Comparison of ENCODE assay signal across 8 mouse cellular contexts in genomic region chr8:75033511-75034243, GRCm38 (mm10). TPM values are rescaled to one million over a fixed set of nuclear protein-coding genes. Genes with fewer than 3 reads are reported as not detected.
DNase-seq lines count a peak whose midpoint lies in the region; ATAC-seq and TF ChIP-seq lines count a peak whose summit lies in the region.

Gene Tom1, plus strand, starts transcription at chr8:75033705.

- dilution Hi-C loops in CH12.LX (cut with MboI; ENCODE audit: extremely low pct_ligation_motif_present, extremely low pct_unique_long_range_greater_than_20kb, low sequenced_read_pairs): no loop called here

- no peaks in the 10 kb centered on the region for H3K79me2 ChIP-seq in CH12.LX (replicated peaks; ENCODE audit: control insufficient read depth, extremely low read depth, insufficient read depth, poor library complexity, severe bottlenecking)

- in situ Hi-C loops in CH12.LX (cut with MboI; ENCODE audit: low pct_ligation_motif_present, low pct_unique_long_range_greater_than_20kb, low sequenced_read_pairs): no loop called here

- ATAC-seq in forebrain, embryonic 11.5 days (replicated peaks; ENCODE audit: low FRiP score): peak; percentile 99
- peak; percentile 95 for ATAC-seq in heart, embryonic 16.5 days (replicated peaks; ENCODE audit: extremely low read depth, insufficient read depth, low FRiP score)
- ATAC-seq in liver, embryonic 15.5 days (ENCODE audit: insufficient read depth): peak; percentile 96
- peak; percentile 99 for ATAC-seq in neural tube, embryonic 12.5 days (ENCODE audit: low FRiP score, low read depth)

- no peaks in the 10 kb centered on the region for H3K27me3 ChIP-seq in CH12.LX (replicated peaks)
- no peaks in the 10 kb centered on the region for H3K27me3 ChIP-seq in forebrain, embryonic 11.5 days (ENCODE audit: control insufficient read depth, insufficient read depth, low read length)
- H3K27me3 ChIP-seq in heart, embryonic 16.5 days (ENCODE audit: control insufficient read depth, insufficient read depth, low read length): no peaks in the 10 kb centered on the region
- no peaks in the 10 kb centered on the region for H3K27me3 ChIP-seq in liver, embryonic 15.5 days
- no peaks in the 10 kb centered on the region for H3K27me3 ChIP-seq in neural tube, embryonic 12.5 days (replicated peaks)

- H3K4me3 ChIP-seq in CH12.LX (replicated peaks in 1 of 3; ENCODE audit: low read depth in 2 of 3, low read length in 2 of 3, poor library complexity in 1 of 3): peak within 1 kb of the TSS; percentile 72 to 73 (median 72)
- peak within 1 kb of the TSS; percentile 65 for H3K4me3 ChIP-seq in forebrain, embryonic 11.5 days (ENCODE audit: low read depth, low read length)
- H3K4me3 ChIP-seq in heart, embryonic 16.5 days (ENCODE audit: low read length): peak within 1 kb of the TSS; percentile 76
- peak within 1 kb of the TSS; percentile 77 for H3K4me3 ChIP-seq in liver, embryonic 15.5 days (replicated peaks)
- H3K4me3 ChIP-seq in neural tube, embryonic 12.5 days: peak within 1 kb of the TSS; percentile 58

- peak; percentile 44; the same call in 1 of the 2 replicates for TF ChIP-seq POLR2A in CH12.LX (IDR thresholded peaks at IDR 0.05; ENCODE audit: low read depth, low read length)

- peak within 1 kb of the TSS; percentile 46 for H3K9ac ChIP-seq in CH12.LX (ENCODE audit: insufficient read depth, low read depth)
- H3K9ac ChIP-seq in forebrain, embryonic 11.5 days (ENCODE audit: low read length): peak within 1 kb of the TSS; percentile 45
- peak within 1 kb of the TSS; percentile 81 for H3K9ac ChIP-seq in heart, embryonic 16.5 days (ENCODE audit: low read length)
- H3K9ac ChIP-seq in liver, embryonic 15.5 days: peak within 1 kb of the TSS; percentile 67
- peak within 1 kb of the TSS; percentile 42 for H3K9ac ChIP-seq in neural tube, embryonic 12.5 days

- H3K9me3 ChIP-seq in CH12.LX (replicated peaks; ENCODE audit: low read length): no peaks in the 10 kb centered on the region
- no peaks in the 10 kb centered on the region for H3K9me3 ChIP-seq in forebrain, embryonic 11.5 days (ENCODE audit: control insufficient read depth, low read length)
- no peaks in the 10 kb centered on the region for H3K9me3 ChIP-seq in heart, embryonic 16.5 days (replicated peaks; ENCODE audit: control insufficient read depth, low read length)
- H3K9me3 ChIP-seq in liver, embryonic 15.5 days (replicated peaks): no peaks in the 10 kb centered on the region
- H3K9me3 ChIP-seq in neural tube, embryonic 12.5 days: no peaks in the 10 kb centered on the region

- TF ChIP-seq EP300 in CH12.LX (IDR thresholded peaks at IDR 0.05; ENCODE audit: low read length): no peak

- peak within 1 kb of the TSS; percentile 30; the same call in 1 of the 2 replicates for H3K27ac ChIP-seq in CH12.LX (ENCODE audit: insufficient read depth, low read depth)
- peak within 1 kb of the TSS; percentile 62; the same call in 1 of the 2 replicates for H3K27ac ChIP-seq in forebrain, embryonic 11.5 days (ENCODE audit: low read depth, low read length)
- H3K27ac ChIP-seq in heart, embryonic 16.5 days (ENCODE audit: low read length): peak within 1 kb of the TSS; percentile 87
- H3K27ac ChIP-seq in liver, embryonic 15.5 days (replicated peaks): peak within 1 kb of the TSS; percentile 88
- H3K27ac ChIP-seq in neural tube, embryonic 12.5 days: no peak within 1 kb of the TSS

- H3K36me3 ChIP-seq in CH12.LX (replicated peaks in 1 of 2; ENCODE audit: control insufficient read depth in 1 of 2, insufficient read depth in 1 of 2, low read length in 1 of 2): peaks cover 22 to 47% of the 10 kb centered on the region in 2 experiments
- H3K36me3 ChIP-seq in forebrain, embryonic 11.5 days (ENCODE audit: control insufficient read depth, insufficient read depth, low read length): no peaks in the 10 kb centered on the region; the same call in 1 of the 2 replicates
- H3K36me3 ChIP-seq in heart, embryonic 16.5 days (ENCODE audit: control insufficient read depth, insufficient read depth): peaks cover 15% of the 10 kb centered on the region
- H3K36me3 ChIP-seq in liver, embryonic 15.5 days (replicated peaks): peaks cover 22% of the 10 kb centered on the region
- peaks cover 12% of the 10 kb centered on the region for H3K36me3 ChIP-seq in neural tube, embryonic 12.5 days

- peak within 1 kb of the TSS; percentile 60 for H3K4me2 ChIP-seq in CH12.LX (ENCODE audit: insufficient read depth, low read depth, poor library complexity, severe bottlenecking)
- H3K4me2 ChIP-seq in forebrain, embryonic 11.5 days (ENCODE audit: low read depth, low read length, severe bottlenecking): peak within 1 kb of the TSS; percentile 81
- peak within 1 kb of the TSS; percentile 77 for H3K4me2 ChIP-seq in heart, embryonic 16.5 days (ENCODE audit: low read depth, low read length)
- H3K4me2 ChIP-seq in liver, embryonic 15.5 days: peak within 1 kb of the TSS; percentile 96
- peak within 1 kb of the TSS; percentile 74 for H3K4me2 ChIP-seq in neural tube, embryonic 12.5 days (replicated peaks)

- no peak for TF ChIP-seq CTCF in CH12.LX (conservative IDR thresholded peaks at IDR 0.05 in 1 of 2, IDR thresholded peaks at IDR 0.05 in 1 of 2; ENCODE audit: low read depth in 2 of 2, low read length in 2 of 2)

- peak; percentile 98 for DNase-seq in CH12.LX (ENCODE audit: extremely low read depth)
- peak; percentile 98 for DNase-seq in c-Kit-positive CD71-positive TER-119-negative erythroid progenitor cells, embryonic 14.5 days (ENCODE audit: low read depth)
- DNase-seq in forebrain, embryonic 11.5 days (ENCODE audit: low spot score): peak; percentile 97
- DNase-seq in kidney, postnatal 36 days: peak; percentile 97 to 98
- peak; percentile 98 for DNase-seq in telencephalon, adult 2 months (ENCODE audit: low read depth, low spot score)

- peaks cover 5 to 47% of the 10 kb centered on the region in 2 experiments for H3K4me1 ChIP-seq in CH12.LX (ENCODE audit: control insufficient read depth in 1 of 2, insufficient read depth in 2 of 2)
- no peaks in the 10 kb centered on the region; the same call in 1 of the 2 replicates for H3K4me1 ChIP-seq in forebrain, embryonic 11.5 days (replicated peaks; ENCODE audit: control insufficient read depth, insufficient read depth, low read length)
- peaks cover 24% of the 10 kb centered on the region for H3K4me1 ChIP-seq in heart, embryonic 16.5 days (ENCODE audit: control insufficient read depth, insufficient read depth, low read length)
- H3K4me1 ChIP-seq in liver, embryonic 15.5 days (replicated peaks): peaks cover 28% of the 10 kb centered on the region
- peaks cover 4% of the 10 kb centered on the region; the same call in 1 of the 2 replicates for H3K4me1 ChIP-seq in neural tube, embryonic 12.5 days

- under 1% methylated on average over 60 of the region's 62 CpGs for WGBS in forebrain, embryonic 11.5 days
- under 1% methylated on average over 61 of the region's 62 CpGs for WGBS in heart, embryonic 16.5 days
- under 1% methylated on average over 62 of the region's 62 CpGs for WGBS in liver, embryonic 15.5 days (ENCODE audit: insufficient replicate concordance)
- WGBS in neural tube, embryonic 12.5 days: under 1% methylated on average over 62 of the region's 62 CpGs

- no peak for TF ChIP-seq RAD21 in CH12.LX (IDR thresholded peaks at IDR 0.05; ENCODE audit: low read depth, low read length)

TF ChIP-seq in CH12.LX, 34 proteins besides CTCF, POLR2A, EP300 and RAD21 (continues in another document):
- TF ChIP-seq UBTF (IDR thresholded peaks at IDR 0.05; ENCODE audit: low read depth, low read length) (no peak), JUN (IDR thresholded peaks at IDR 0.05; ENCODE audit: insufficient read depth, low read depth, low read length) (no peak), MXI1 (IDR thresholded peaks at IDR 0.05; ENCODE audit: low read depth, low read length) (peak; percentile 80), SIN3A (IDR thresholded peaks at IDR 0.05; ENCODE audit: low read length) (peak; percentile 95), ELF1 (IDR thresholded peaks at IDR 0.05; ENCODE audit: low read depth, low read length) (peak; percentile 48; the same call in 1 of the 2 replicates), ZMIZ1 (IDR thresholded peaks at IDR 0.05; ENCODE audit: low read depth, low read length) (no peak), MAFK (IDR thresholded peaks at IDR 0.05; ENCODE audit: insufficient replicate concordance, low read length) (no peak), PAX5 (IDR thresholded peaks at IDR 0.05; ENCODE audit: low read length) (no peak), ZC3H11A (IDR thresholded peaks at IDR 0.05; ENCODE audit: low read depth, low read length) (no peak), USF2 (conservative IDR thresholded peaks at IDR 0.05; ENCODE audit: low read depth, low read length) (peak; percentile 76), POLR2AphosphoS2 (IDR thresholded peaks at IDR 0.05; ENCODE audit: low read depth, low read length) (no peak), CHD1 (IDR thresholded peaks at IDR 0.05; ENCODE audit: low read depth, low read length) (no peak), MAZ (IDR thresholded peaks at IDR 0.05; ENCODE audit: low read depth, low read length) (no peak), NELFE (IDR thresholded peaks at IDR 0.05; ENCODE audit: low read depth, low read length) (no peak), CHD2 (IDR thresholded peaks at IDR 0.05; ENCODE audit: low read length) (peak; percentile 99), BHLHE40 (IDR thresholded peaks at IDR 0.05; ENCODE audit: low read depth, low read length) (peak; percentile 84), TCF12 (IDR thresholded peaks at IDR 0.05; ENCODE audit: low read depth, low read length) (0 out of 2 replicates have a peak, but pooled peaks have one; percentile 27), MYC (IDR thresholded peaks at IDR 0.05; ENCODE audit: low read depth, low read length) (no peak), JUND (conservative IDR thresholded peaks at IDR 0.05; ENCODE audit: low read depth, low read length) (no peak), ZKSCAN1 (IDR thresholded peaks at IDR 0.05; ENCODE audit: borderline replicate concordance, low read depth, low read length) (no peak), USF1 (IDR thresholded peaks at IDR 0.05; ENCODE audit: low read depth, low read length) (peak; percentile 90), E2F4 (IDR thresholded peaks at IDR 0.05; ENCODE audit: insufficient replicate concordance, low read depth, low read length) (no peak), ETS1 (conservative IDR thresholded peaks at IDR 0.05; ENCODE audit: low read depth, low read length) (no peak), ZNF384 (IDR thresholded peaks at IDR 0.05; ENCODE audit: low read depth, low read length) (no peak)

RNA-seq across cellular contexts. Expression of gene Tom1, which starts in this region (rescaled TPM):
- 15.6 and 18.4 TPM in 2 replicates for total RNA-seq in CH12.LX (2012; rRNA removed)
- 11.6 and 13.4 TPM in 2 replicates for total RNA-seq in CH12.LX (2014; rRNA removed)
- polyA plus RNA-seq in CH12.LX (2012; ENCODE audit: insufficient read length, low read depth): 25.3 and 32.8 TPM in 2 replicates
- 23.1 and 25.3 TPM in 2 replicates for polyA plus RNA-seq in forebrain, embryonic 11.5 days (2014; fragmentation: Nextera tagmentation; extraction: Ambion mirVana)
- 42.3 and 51.6 TPM in 2 replicates for polyA plus RNA-seq in heart, embryonic 16.5 days (2015; fragmentation: Nextera tagmentation; extraction: Ambion mirVana)
- 13.2 and 14.8 TPM in 2 replicates for polyA plus RNA-seq in liver, embryonic 15.5 days (2015; fragmentation: Nextera tagmentation; extraction: Ambion mirVana)
- 32.1 and 32.7 TPM in 2 replicates for polyA plus RNA-seq in neural tube, embryonic 12.5 days (2016; fragmentation: Nextera tagmentation; extraction: Ambion mirVana)
